In genomic region chr11:57600621-57601121, GRCm38 (mm10) we compare ENCODE assay signal across 8 mouse cellular contexts. TPM values are rescaled to one million over a fixed set of nuclear protein-coding genes. Genes with fewer than 3 reads are reported as not detected.
DNase-seq lines count a peak whose midpoint lies in the region; ATAC-seq lines count a peak whose summit lies in the region.

No protein-coding gene starts in this region.

- H3K36me3 ChIP-seq in forebrain, embryonic 13.5 days (ENCODE audit: poor library complexity, severe bottlenecking): no peaks in the 10 kb centered on the region
- H3K36me3 ChIP-seq in hindbrain, embryonic 11.5 days (ENCODE audit: control insufficient read depth, insufficient read depth, low read length): no peaks in the 10 kb centered on the region
- H3K36me3 ChIP-seq in limb, embryonic 13.5 days: no peaks in the 10 kb centered on the region

- peak overlapping the region; percentile 19; the same call in 1 of the 2 replicates for H3K27ac ChIP-seq in forebrain, embryonic 13.5 days
- H3K27ac ChIP-seq in hindbrain, embryonic 11.5 days (ENCODE audit: low read depth, low read length): no peak overlapping the region
- peak overlapping the region; percentile 74 for H3K27ac ChIP-seq in limb, embryonic 13.5 days

- H3K27me3 ChIP-seq in forebrain, embryonic 13.5 days: peaks cover 35% of the 10 kb centered on the region
- H3K27me3 ChIP-seq in hindbrain, embryonic 11.5 days (ENCODE audit: control insufficient read depth, insufficient read depth, low read length): no peaks in the 10 kb centered on the region
- H3K27me3 ChIP-seq in limb, embryonic 13.5 days: no peaks in the 10 kb centered on the region

- peak overlapping the region; percentile 40; the same call in 1 of the 2 replicates for H3K9ac ChIP-seq in forebrain, embryonic 13.5 days
- no peak overlapping the region for H3K9ac ChIP-seq in hindbrain, embryonic 11.5 days (ENCODE audit: low read depth, low read length)
- H3K9ac ChIP-seq in limb, embryonic 13.5 days: no peak overlapping the region

- H3K9me3 ChIP-seq in forebrain, embryonic 13.5 days (replicated peaks): no peaks in the 10 kb centered on the region
- no peaks in the 10 kb centered on the region for H3K9me3 ChIP-seq in hindbrain, embryonic 11.5 days (ENCODE audit: control insufficient read depth, low read length)
- no peaks in the 10 kb centered on the region for H3K9me3 ChIP-seq in limb, embryonic 13.5 days

- ATAC-seq in forebrain, embryonic 13.5 days: peak; percentile 83
- ATAC-seq in hindbrain, embryonic 11.5 days (ENCODE audit: low FRiP score): no peak
- peak; percentile 79 for ATAC-seq in limb, embryonic 13.5 days (ENCODE audit: low FRiP score, low read depth)

- 0% methylated on average over 4 of the region's 4 CpGs for WGBS in forebrain, embryonic 13.5 days
- WGBS in hindbrain, embryonic 11.5 days: 4% methylated on average over 4 of the region's 4 CpGs
- 4% methylated on average over 4 of the region's 4 CpGs for WGBS in limb, embryonic 13.5 days

- peak overlapping the region; percentile 33; the same call in 1 of the 2 replicates for H3K4me2 ChIP-seq in forebrain, embryonic 13.5 days
- no peak overlapping the region for H3K4me2 ChIP-seq in hindbrain, embryonic 11.5 days (replicated peaks; ENCODE audit: low read depth, low read length)
- peak overlapping the region; percentile 25 for H3K4me2 ChIP-seq in limb, embryonic 13.5 days (replicated peaks)

- H3K4me1 ChIP-seq in forebrain, embryonic 13.5 days: peaks cover 49% of the 10 kb centered on the region
- H3K4me1 ChIP-seq in hindbrain, embryonic 11.5 days (replicated peaks; ENCODE audit: control insufficient read depth, insufficient read depth, low read length): 0 out of 2 replicates have a peak, but pooled peaks cover 4% of the 10 kb centered on the region
- peaks cover 47% of the 10 kb centered on the region for H3K4me1 ChIP-seq in limb, embryonic 13.5 days

- H3K4me3 ChIP-seq in forebrain, embryonic 13.5 days: no peak overlapping the region
- H3K4me3 ChIP-seq in hindbrain, embryonic 11.5 days (ENCODE audit: low read depth, low read length): no peak overlapping the region
- H3K4me3 ChIP-seq in limb, embryonic 13.5 days: no peak overlapping the region

- peak; percentile 36 for DNase-seq in embryo, embryonic 10.5 days (ENCODE audit: low spot score)
- no peak for DNase-seq in embryo, embryonic 10 days (ENCODE audit: low spot score)
- peak; percentile 78 for DNase-seq in brain, adult 2 months (ENCODE audit: low read depth, low spot score)
- DNase-seq in hindbrain, embryonic 11.5 days (ENCODE audit: low spot score): peak; percentile 25
- DNase-seq in skeletal muscle tissue, adult 2 months (ENCODE audit: low read depth, low spot score): peak; percentile 43
- DNase-seq in liver: no peak

RNA-seq across cellular contexts. Expression of gene Galnt10, which starts 44.6 kb away (rescaled TPM):
- polyA plus RNA-seq in forebrain, embryonic 13.5 days (2015; fragmentation: Nextera tagmentation; extraction: Ambion mirVana): 10.4 and 10.7 TPM in 2 replicates
- 9.7 and 12.0 TPM in 2 replicates for polyA plus RNA-seq in hindbrain, embryonic 11.5 days (2014; fragmentation: Nextera tagmentation; extraction: Ambion mirVana)
- 28.6 and 31.3 TPM in 2 replicates for polyA plus RNA-seq in limb, embryonic 13.5 days (2015; fragmentation: Nextera tagmentation; extraction: Ambion mirVana)

Comparison
In these comparisons a context has a peak if more than half of its experiments do, and no peak if none do; other contexts are left out.
1. DNase-seq: peak in embryo, embryonic 10.5 days (single experiment), brain, adult 2 months (single experiment), hindbrain, embryonic 11.5 days (single experiment) and skeletal muscle tissue, adult 2 months (single experiment); none in embryo, embryonic 10 days (single experiment) and liver (single experiment).